Mouse (Mus musculus): ENCODE results near the gene Fam166b.

- TF ChIP-seq CTCF (IDR thresholded peaks at IDR 0.05; ENCODE audit: control insufficient read depth, insufficient read depth, insufficient read length) (no peak), MAX (IDR thresholded peaks at IDR 0.05) (no peak), USF1 (IDR thresholded peaks at IDR 0.05; ENCODE audit: low read depth) (no peak), FOSL1 (IDR thresholded peaks at IDR 0.05; ENCODE audit: insufficient read depth, low read length, poor library complexity, severe bottlenecking) (no peak), MYOD1 (IDR thresholded peaks at IDR 0.05; ENCODE audit: control insufficient read depth, insufficient read length, low read depth) (no peak), CEBPB (IDR thresholded peaks at IDR 0.05; ENCODE audit: low read depth) (no peak)
Observed at GRCm38 (mm10) chr4:43407071-43407920, 21.6 kb downstream of the Fam166b start.
